Mouse (Mus musculus) heart, embryonic 10.5 days (tissue): ENCODE measurements at regions not wholly inside any gene's neighbourhood (a gene's known extent, or its start where the extent isn't known, plus 50 kb on each side); places are given as distances from the start of the nearest gene placed in this dataset.

Source experiments
- DNase-seq: peaks from one replicate; pipeline ENCODE4 v3.0.0-alpha.2; 2017; ENCODE audit warnings: low spot score
- H3K27ac ChIP-seq: fragments of 300-500 bp; sonication (generic); 2 replicates; pipeline ENCODE4 v1.5.1; 2016; ENCODE audit warnings: mild to moderate bottlenecking
- H3K27me3 ChIP-seq: fragments of 300-500 bp; sonication (generic); 2 replicates; pipeline ENCODE4 v1.6.1; 2016; ENCODE audit warnings: mild to moderate bottlenecking; ENCODE audit not compliant: poor library complexity, insufficient read depth, severe bottlenecking
- H3K36me3 ChIP-seq: fragments of 300-500 bp; sonication (generic); 2 replicates; pipeline ENCODE4 v1.6.1; 2016; ENCODE audit warnings: mild to moderate bottlenecking, moderate library complexity
- H3K4me1 ChIP-seq: fragments of 300-500 bp; sonication (generic); 2 replicates; pipeline ENCODE4 v1.6.1; 2016; ENCODE audit warnings: mild to moderate bottlenecking
- H3K4me3 ChIP-seq: fragments of 300-500 bp; sonication (generic); 2 replicates; pipeline ENCODE4 v1.5.1; 2016; ENCODE audit warnings: mild to moderate bottlenecking, moderate library complexity
- H3K9me3 ChIP-seq: fragments of 300-500 bp; sonication (generic); 2 replicates; pipeline ENCODE4 v1.6.1; 2016; ENCODE audit warnings: mild to moderate bottlenecking, moderate library complexity
- WGBS: fragments of 180-500 bp; shearing (Covaris S2); methylation state at CpG from one replicate; pipeline ENCODE4 v1.1.7; 2016; 5-methylcytosine and 5-hydroxymethylcytosine counted together

DNA sequence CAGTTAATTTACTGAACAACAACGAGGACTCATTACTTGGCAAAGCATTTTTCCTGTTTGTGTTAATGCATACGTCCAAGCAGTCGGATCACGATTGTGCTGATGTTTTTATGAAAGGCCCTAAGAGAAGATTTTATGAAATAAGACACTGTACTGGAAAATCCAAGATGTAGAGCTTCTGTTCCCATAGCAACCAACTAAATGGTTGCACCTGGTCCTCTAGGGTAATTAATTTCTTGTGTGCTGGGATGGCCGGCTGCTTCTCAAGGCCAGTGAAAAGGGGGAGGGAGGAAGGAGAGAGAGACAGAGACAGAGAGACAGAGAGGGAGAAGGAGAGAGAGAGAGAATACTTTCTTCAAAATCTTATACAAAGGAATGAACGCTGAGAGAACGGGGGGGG lies 156.6 kb downstream of the Fam124b start:
- Histone ChIP-seq H3K27ac (no peak overlapping the region), H3K9me3 (no peaks in the 10 kb centered on the region), H3K36me3 (no peaks in the 10 kb centered on the region)

DNA sequence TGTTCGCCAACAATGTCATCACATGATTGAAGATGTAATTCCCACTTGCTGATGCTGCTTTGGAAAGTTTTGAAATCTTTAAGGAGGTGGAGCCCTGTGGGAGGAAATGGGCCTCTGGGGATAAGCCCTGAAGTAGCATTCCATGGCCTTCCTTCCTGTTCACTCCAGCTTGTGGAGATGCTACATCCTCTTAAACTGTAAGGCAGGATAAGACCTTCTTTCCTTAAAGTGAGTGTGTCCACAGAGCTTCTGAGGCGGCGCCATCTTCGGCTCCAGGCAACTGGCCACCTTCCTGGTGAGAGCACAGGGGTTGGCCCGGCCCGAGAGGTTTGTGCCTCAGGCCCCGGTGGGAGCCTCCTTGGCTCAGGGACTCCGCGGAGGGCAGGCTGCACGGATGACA lies 173.1 kb downstream of the Fam124b start:
- WGBS, result 85% methylated on average over 10 of the region's 10 CpGs
- no peaks in the 10 kb centered on the region for H3K36me3 ChIP-seq
- no peaks in the 10 kb centered on the region for H3K27me3 ChIP-seq
- no peaks in the 10 kb centered on the region for H3K4me1 ChIP-seq
- no peak overlapping the region for H3K27ac ChIP-seq
- DNase-seq, result no peak
- H3K9me3 ChIP-seq, result no peaks in the 10 kb centered on the region
- no peak overlapping the region for H3K4me3 ChIP-seq

More for the DNA sequence above, 156.6 kb downstream of the Fam124b start:
- DNase-seq, result no peak
- no peaks in the 10 kb centered on the region for H3K27me3 ChIP-seq
- no peaks in the 10 kb centered on the region for H3K4me1 ChIP-seq
- 84% methylated on average over 7 of the region's 7 CpGs for WGBS
- no peak overlapping the region for H3K4me3 ChIP-seq

GRCm38 (mm10) chr1:80040409-80040808 lies 177.9 kb downstream of the Fam124b start:
- Histone ChIP-seq H3K27me3 (no peaks in the 10 kb centered on the region), H3K4me1 (no peaks in the 10 kb centered on the region), H3K27ac (no peak overlapping the region), H3K9me3 (no peaks in the 10 kb centered on the region), H3K36me3 (no peaks in the 10 kb centered on the region), H3K4me3 (no peak overlapping the region)
- DNase-seq, result no peak
- 66% methylated on average over 3 of the region's 3 CpGs for WGBS

- DNase-seq, result no peak
- no peaks in the 10 kb centered on the region for H3K9me3 ChIP-seq
- no peaks in the 10 kb centered on the region for H3K36me3 ChIP-seq
- H3K4me1 ChIP-seq, result no peaks in the 10 kb centered on the region
- H3K4me3 ChIP-seq, result no peak overlapping the region
- H3K27me3 ChIP-seq, result no peaks in the 10 kb centered on the region
- 61% methylated on average over 3 of the region's 3 CpGs for WGBS
- no peak overlapping the region for H3K27ac ChIP-seq
Measured at GRCm38 (mm10) chr1:80039891-80040290, 178.4 kb downstream of the Fam124b start.

GRCm38 (mm10) chr1:80039161-80039560 lies 178.2 kb upstream of the Serpine2 start:
- 60% methylated on average over 4 of the region's 4 CpGs for WGBS
- H3K27me3 ChIP-seq, result no peaks in the 10 kb centered on the region
- H3K27ac ChIP-seq, result no peak overlapping the region
- no peak for DNase-seq
- H3K9me3 ChIP-seq, result no peaks in the 10 kb centered on the region
- H3K36me3 ChIP-seq, result no peaks in the 10 kb centered on the region
- no peaks in the 10 kb centered on the region for H3K4me1 ChIP-seq
- no peak overlapping the region for H3K4me3 ChIP-seq

DNA sequence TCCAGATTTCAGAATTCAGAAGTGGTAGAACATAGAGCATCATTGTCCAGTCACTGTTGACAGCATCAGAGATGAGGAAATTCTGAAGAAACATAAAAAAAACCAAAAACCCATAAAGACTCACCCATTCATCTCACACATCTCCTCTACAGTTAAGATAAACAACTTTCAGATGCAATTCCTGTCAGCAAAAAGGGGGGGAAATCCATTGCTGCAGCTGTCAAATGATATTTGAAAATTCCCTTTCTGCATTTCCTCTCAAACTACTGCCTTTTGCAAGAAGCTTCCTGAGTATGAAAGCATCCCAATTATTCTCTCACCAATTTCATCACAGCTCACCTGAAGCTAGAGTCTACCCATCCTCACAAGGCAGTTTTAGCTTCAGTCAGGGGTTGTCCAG lies 177.1 kb upstream of the Serpine2 start:
- Histone ChIP-seq H3K4me1 (no peaks in the 10 kb centered on the region; the same call in 1 of the 2 replicates), H3K27ac (no peak overlapping the region), H3K4me3 (no peak overlapping the region), H3K9me3 (no peaks in the 10 kb centered on the region), H3K36me3 (no peaks in the 10 kb centered on the region), H3K27me3 (no peaks in the 10 kb centered on the region)
- DNase-seq, result no peak

DNA sequence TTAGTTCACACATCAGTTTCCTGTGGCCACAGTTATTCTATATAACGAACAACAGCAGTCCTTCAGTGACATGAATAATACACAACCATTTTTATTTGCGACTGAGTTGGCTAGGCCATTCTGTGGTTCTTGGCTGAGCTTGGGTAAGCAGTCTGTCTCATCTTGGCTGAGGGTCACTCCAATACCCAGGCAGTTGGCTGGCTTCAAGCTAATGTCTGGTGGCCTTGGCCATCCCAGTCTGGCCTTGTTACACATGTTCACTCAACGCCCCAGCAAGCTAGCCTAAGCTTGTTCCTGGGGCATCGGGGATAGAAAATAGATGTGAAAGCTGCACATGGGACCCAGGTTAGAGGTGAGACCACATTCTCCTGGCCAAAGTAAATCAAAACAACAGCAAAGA lies 175.5 kb upstream of the Serpine2 start:
- no peak overlapping the region for H3K4me3 ChIP-seq
- peaks cover 7% of the 10 kb centered on the region; the same call in 1 of the 2 replicates for H3K4me1 ChIP-seq
- 92% methylated on average over 4 of the region's 4 CpGs for WGBS
- DNase-seq, result no peak
- no peaks in the 10 kb centered on the region for H3K36me3 ChIP-seq
- H3K9me3 ChIP-seq, result no peaks in the 10 kb centered on the region
- H3K27me3 ChIP-seq, result no peaks in the 10 kb centered on the region
- H3K27ac ChIP-seq, result no peak overlapping the region

GRCm38 (mm10) chr1:80033522-80033921 lies 172.5 kb upstream of the Serpine2 start:
- Histone ChIP-seq H3K27me3 (no peaks in the 10 kb centered on the region), H3K4me1 (peaks cover 11% of the 10 kb centered on the region; the same call in 1 of the 2 replicates), H3K27ac (no peak overlapping the region; the same call in 1 of the 2 replicates), H3K4me3 (no peak overlapping the region), H3K9me3 (no peaks in the 10 kb centered on the region), H3K36me3 (no peaks in the 10 kb centered on the region)
- DNase-seq, result no peak
- 41% methylated on average over 6 of the region's 6 CpGs for WGBS

- DNase-seq, result no peak
- Histone ChIP-seq H3K36me3 (no peaks in the 10 kb centered on the region), H3K4me3 (no peak overlapping the region), H3K9me3 (no peaks in the 10 kb centered on the region), H3K4me1 (peaks cover 11% of the 10 kb centered on the region; the same call in 1 of the 2 replicates), H3K27me3 (no peaks in the 10 kb centered on the region), H3K27ac (no peak overlapping the region)
- WGBS, result 57% methylated on average over 2 of the region's 2 CpGs
Measured at GRCm38 (mm10) chr1:80033121-80033520, 172.1 kb upstream of the Serpine2 start.

- peak overlapping the region; percentile 56; the same call in 1 of the 2 replicates for H3K27ac ChIP-seq
- no peaks in the 10 kb centered on the region for H3K36me3 ChIP-seq
- no peaks in the 10 kb centered on the region for H3K9me3 ChIP-seq
- no peak overlapping the region for H3K4me3 ChIP-seq
- no peaks in the 10 kb centered on the region for H3K27me3 ChIP-seq
- no peak for DNase-seq
- peaks cover 11% of the 10 kb centered on the region; the same call in 1 of the 2 replicates for H3K4me1 ChIP-seq
Measured at GRCm38 (mm10) chr1:80032464-80032863, 171.5 kb upstream of the Serpine2 start.

- Histone ChIP-seq H3K4me3 (no peak overlapping the region), H3K36me3 (no peaks in the 10 kb centered on the region), H3K27ac (peak overlapping the region; percentile 53; the same call in 1 of the 2 replicates), H3K9me3 (no peaks in the 10 kb centered on the region), H3K4me1 (peaks cover 11% of the 10 kb centered on the region; the same call in 1 of the 2 replicates), H3K27me3 (no peaks in the 10 kb centered on the region)
- 78% methylated on average over 1 of the region's 1 CpGs for WGBS
- DNase-seq, result no peak
Measured at GRCm38 (mm10) chr1:80030635-80031034, 169.7 kb upstream of the Serpine2 start.

GRCm38 (mm10) chr1:80030224-80030623 lies 169.2 kb upstream of the Serpine2 start:
- 39% methylated on average over 3 of the region's 3 CpGs for WGBS
- no peaks in the 10 kb centered on the region for H3K36me3 ChIP-seq
- 0 out of 2 replicates have a peak overlapping the region, but pooled peaks have one; percentile 53 for H3K27ac ChIP-seq
- H3K4me3 ChIP-seq, result no peak overlapping the region
- no peak for DNase-seq
- no peaks in the 10 kb centered on the region for H3K9me3 ChIP-seq
- no peaks in the 10 kb centered on the region for H3K27me3 ChIP-seq
- peaks cover 11% of the 10 kb centered on the region; the same call in 1 of the 2 replicates for H3K4me1 ChIP-seq

- WGBS, result 84% methylated on average over 4 of the region's 4 CpGs
Measured at GRCm38 (mm10) chr1:80025863-80026616, 165.1 kb upstream of the Serpine2 start.

More at GRCm38 (mm10) chr1:80025863-80026616, 165.1 kb upstream of the Serpine2 start:
- DNase-seq, result no peak
- peaks cover 6% of the 10 kb centered on the region; the same call in 1 of the 2 replicates for H3K4me1 ChIP-seq
- H3K36me3 ChIP-seq, result no peaks in the 10 kb centered on the region
- no peak overlapping the region for H3K27ac ChIP-seq
- H3K27me3 ChIP-seq, result no peaks in the 10 kb centered on the region
- H3K4me3 ChIP-seq, result no peak overlapping the region
- no peaks in the 10 kb centered on the region for H3K9me3 ChIP-seq
